Comparison of ENCODE assay signal across 10 mouse cellular contexts in genomic region chr5:118773866-118774265, GRCm38 (mm10).
DNase-seq lines count a peak whose midpoint lies in the region; ATAC-seq lines count a peak whose summit lies in the region.
"Had no signal": no experiment of that assay in that cellular context is flagged by ENCODE, and none has a peak within 500 bp of the region (broad histone marks: within the 10 kb centered on the region; RNA-seq: fewer than 3 reads in every experiment).

No protein-coding gene starts in this region.

- peak; percentile 28 for DNase-seq in forebrain, embryonic 10.5 days (ENCODE audit: extremely low spot score, low spot score)
- no peak for DNase-seq in forebrain, embryonic 11.5 days (ENCODE audit: low spot score)
- peak; percentile 57 for DNase-seq in limb, embryonic 11.5 days (ENCODE audit: low spot score)
- DNase-seq in limb, embryonic 10.5 days (ENCODE audit: low spot score), result no peak
- DNase-seq in MN1 (ENCODE audit: low spot score), result peak; percentile 70
- peak; percentile 52 for DNase-seq in embryonic facial prominence, embryonic 10.5 days (ENCODE audit: low spot score)
- DNase-seq in lung, postnatal 14 days, result peak; percentile 56

- no peaks in the 10 kb centered on the region for H3K9me3 ChIP-seq in forebrain, embryonic 10.5 days
- H3K9me3 ChIP-seq in forebrain, embryonic 11.5 days (ENCODE audit: control insufficient read depth, low read length), result no peaks in the 10 kb centered on the region
- H3K9me3 ChIP-seq in limb, embryonic 11.5 days (ENCODE audit: control insufficient read depth, low read length), result no peaks in the 10 kb centered on the region
- no peaks in the 10 kb centered on the region for H3K9me3 ChIP-seq in limb, embryonic 10.5 days (replicated peaks)
- H3K9me3 ChIP-seq in embryonic facial prominence, embryonic 10.5 days, result no peaks in the 10 kb centered on the region
- H3K9me3 ChIP-seq: heart, embryonic 15.5 days; megakaryocyte, embryonic 14.5 days had no signal

- H3K4me2 ChIP-seq in forebrain, embryonic 11.5 days (ENCODE audit: low read depth, low read length, severe bottlenecking), result no peak overlapping the region
- H3K4me2 ChIP-seq in limb, embryonic 11.5 days (ENCODE audit: low read depth, severe bottlenecking), result no peak overlapping the region
- H3K4me2 ChIP-seq: heart, embryonic 15.5 days had no signal

- 41% methylated on average over 3 of the region's 3 CpGs for WGBS in forebrain, embryonic 10.5 days
- 42% methylated on average over 3 of the region's 3 CpGs for WGBS in forebrain, embryonic 11.5 days
- WGBS in limb, embryonic 11.5 days, result 36% methylated on average over 3 of the region's 3 CpGs
- 41% methylated on average over 3 of the region's 3 CpGs for WGBS in limb, embryonic 10.5 days
- 36% methylated on average over 3 of the region's 3 CpGs for WGBS in embryonic facial prominence, embryonic 10.5 days

- no peak for ATAC-seq in forebrain, embryonic 11.5 days (replicated peaks; ENCODE audit: low FRiP score)
- ATAC-seq in limb, embryonic 11.5 days (ENCODE audit: insufficient number of reproducible peaks, low FRiP score, low TSS enrichment, low read depth), result no peak
- no peak for ATAC-seq in monocyte, adult 5-6 weeks (replicated peaks; ENCODE audit: insufficient number of reproducible peaks, low FRiP score, low TSS enrichment, poor library complexity, severe bottlenecking)

- H3K9ac ChIP-seq in forebrain, embryonic 11.5 days (ENCODE audit: low read length), result no peak overlapping the region
- H3K9ac ChIP-seq in limb, embryonic 11.5 days (ENCODE audit: low read length), result no peak overlapping the region
- H3K9ac ChIP-seq: heart, embryonic 15.5 days had no signal

- peaks cover 26% of the 10 kb centered on the region for H3K4me1 ChIP-seq in forebrain, embryonic 10.5 days
- H3K4me1 ChIP-seq in forebrain, embryonic 11.5 days (replicated peaks; ENCODE audit: control insufficient read depth, insufficient read depth, low read length), result no peaks in the 10 kb centered on the region; the same call in 1 of the 2 replicates
- H3K4me1 ChIP-seq in limb, embryonic 11.5 days (ENCODE audit: control insufficient read depth, insufficient read depth, low read length), result peaks cover 4% of the 10 kb centered on the region
- peaks cover 25% of the 10 kb centered on the region for H3K4me1 ChIP-seq in limb, embryonic 10.5 days
- H3K4me1 ChIP-seq in embryonic facial prominence, embryonic 10.5 days, result peaks cover 16% of the 10 kb centered on the region
- H3K4me1 ChIP-seq: megakaryocyte, embryonic 14.5 days had no signal

- no peak overlapping the region for H3K4me3 ChIP-seq in forebrain, embryonic 10.5 days
- no peak overlapping the region for H3K4me3 ChIP-seq in forebrain, embryonic 11.5 days (ENCODE audit: low read depth, low read length)
- H3K4me3 ChIP-seq in limb, embryonic 11.5 days (ENCODE audit: low read depth, low read length), result no peak overlapping the region
- no peak overlapping the region for H3K4me3 ChIP-seq in limb, embryonic 10.5 days
- H3K4me3 ChIP-seq in embryonic facial prominence, embryonic 10.5 days, result no peak overlapping the region
- H3K4me3 ChIP-seq: heart, embryonic 15.5 days; megakaryocyte, embryonic 14.5 days had no signal

- H3K36me3 ChIP-seq in forebrain, embryonic 10.5 days (replicated peaks), result no peaks in the 10 kb centered on the region
- no peaks in the 10 kb centered on the region for H3K36me3 ChIP-seq in forebrain, embryonic 11.5 days (ENCODE audit: control insufficient read depth, insufficient read depth, low read length)
- H3K36me3 ChIP-seq in limb, embryonic 11.5 days (ENCODE audit: control insufficient read depth, insufficient read depth, low read length), result no peaks in the 10 kb centered on the region
- no peaks in the 10 kb centered on the region for H3K36me3 ChIP-seq in limb, embryonic 10.5 days
- H3K36me3 ChIP-seq in embryonic facial prominence, embryonic 10.5 days (replicated peaks), result no peaks in the 10 kb centered on the region
- H3K36me3 ChIP-seq: heart, embryonic 15.5 days had no signal

- H3K27me3 ChIP-seq in forebrain, embryonic 10.5 days (ENCODE audit: poor library complexity, severe bottlenecking), result peaks cover 44% of the 10 kb centered on the region
- no peaks in the 10 kb centered on the region for H3K27me3 ChIP-seq in forebrain, embryonic 11.5 days (ENCODE audit: control insufficient read depth, insufficient read depth, low read length)
- no peaks in the 10 kb centered on the region for H3K27me3 ChIP-seq in limb, embryonic 11.5 days (ENCODE audit: control insufficient read depth, insufficient read depth, low read length)
- peaks cover 28% of the 10 kb centered on the region for H3K27me3 ChIP-seq in limb, embryonic 10.5 days (ENCODE audit: low read depth, poor library complexity, severe bottlenecking)
- H3K27me3 ChIP-seq in embryonic facial prominence, embryonic 10.5 days (replicated peaks; ENCODE audit: low read depth, poor library complexity, severe bottlenecking), result peaks cover 25% of the 10 kb centered on the region; the same call in 1 of the 2 replicates

- H3K27ac ChIP-seq in forebrain, embryonic 10.5 days, result no peak overlapping the region
- no peak overlapping the region for H3K27ac ChIP-seq in forebrain, embryonic 11.5 days (ENCODE audit: low read depth, low read length)
- no peak overlapping the region for H3K27ac ChIP-seq in limb, embryonic 11.5 days (replicated peaks; ENCODE audit: low read depth, low read length)
- no peak overlapping the region for H3K27ac ChIP-seq in limb, embryonic 10.5 days
- no peak overlapping the region for H3K27ac ChIP-seq in embryonic facial prominence, embryonic 10.5 days (replicated peaks)
- H3K27ac ChIP-seq: heart, embryonic 15.5 days had no signal

Comparison
In these comparisons a context has a peak if more than half of its experiments do, and no peak if none do; other contexts are left out.
1. DNase-seq: peak in forebrain, embryonic 10.5 days (single experiment), limb, embryonic 11.5 days (single experiment), MN1 (single experiment), embryonic facial prominence, embryonic 10.5 days (single experiment) and lung, postnatal 14 days (single experiment); none in forebrain, embryonic 11.5 days (single experiment) and limb, embryonic 10.5 days (single experiment).